Mouse (Mus musculus): ENCODE measurements around the gene Vegfa.

Gene Vegfa

DNA sequence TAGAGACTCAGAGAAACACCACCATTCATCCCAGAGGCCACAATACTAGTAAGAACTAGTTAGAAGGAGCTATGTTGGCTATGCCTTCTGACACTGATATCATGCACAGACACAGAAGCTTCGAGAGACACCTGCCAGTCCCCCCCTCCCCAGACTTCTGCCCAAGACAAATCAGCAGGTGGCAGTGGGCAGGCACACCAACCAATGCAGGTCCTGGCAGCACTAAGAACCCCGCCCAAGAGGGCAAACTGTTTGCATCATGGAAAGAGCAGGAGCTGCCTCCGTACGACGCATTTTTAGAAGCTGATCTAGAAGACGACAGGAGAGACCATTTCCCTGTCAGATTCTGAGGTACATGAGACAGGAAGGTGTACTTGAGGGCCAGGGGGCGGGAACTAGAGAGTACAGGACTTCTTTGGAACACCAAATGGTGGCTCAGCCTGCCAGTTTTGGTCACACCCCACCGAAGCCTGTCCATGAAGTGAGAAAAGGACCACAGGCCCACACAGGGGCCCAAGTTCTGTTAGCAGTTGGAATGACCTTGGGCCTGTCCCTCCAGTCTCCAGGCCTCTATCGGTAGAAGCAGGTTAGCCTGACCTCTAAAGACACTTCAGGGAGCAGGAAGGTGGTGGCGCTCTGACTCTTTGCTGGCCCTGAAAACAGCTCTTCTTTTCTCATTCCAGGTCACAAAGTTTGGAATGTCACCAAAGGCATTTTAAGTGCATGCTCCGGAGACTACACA is 6.1 kb downstream of the Vegfa start:
- no peak for DNase-seq (ENCODE audit: low spot score)

DNA sequence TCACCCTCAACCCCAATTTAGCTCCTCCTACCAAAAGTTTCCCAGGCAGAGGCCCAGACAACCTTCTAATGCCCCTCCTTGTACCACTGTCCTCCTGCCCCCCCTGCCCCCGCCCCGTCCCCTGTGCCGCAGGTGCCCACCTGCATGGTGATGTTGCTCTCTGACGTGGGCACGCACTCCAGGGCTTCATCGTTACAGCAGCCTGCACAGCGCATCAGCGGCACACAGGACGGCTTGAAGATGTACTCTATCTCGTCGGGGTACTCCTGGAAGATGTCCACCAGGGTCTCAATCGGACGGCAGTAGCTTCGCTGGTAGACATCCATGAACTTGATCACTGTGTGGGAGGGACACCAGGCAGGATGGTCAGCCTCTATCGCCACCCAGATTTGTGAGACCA is 7.0 kb downstream of the Vegfa start:
- DNase-seq (ENCODE audit: low spot score) = no peak

DNA sequence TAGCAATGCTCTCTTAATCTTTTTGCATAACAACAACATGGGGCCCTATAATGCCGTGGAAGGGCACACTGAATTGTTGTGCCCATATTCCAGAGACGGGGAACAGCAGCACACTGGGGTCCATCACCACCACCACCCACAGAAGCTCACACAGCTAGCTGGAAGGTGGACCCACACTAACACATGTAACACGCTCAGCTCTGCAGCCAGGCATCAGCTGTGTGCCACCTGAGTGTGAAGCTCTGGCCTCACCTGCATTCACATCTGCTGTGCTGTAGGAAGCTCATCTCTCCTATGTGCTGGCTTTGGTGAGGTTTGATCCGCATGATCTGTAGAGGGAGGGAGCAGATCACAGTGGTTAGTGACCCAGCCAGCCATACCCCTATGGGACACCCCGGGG is 8.0 kb downstream of the Vegfa start:
- no peak for DNase-seq (ENCODE audit: low spot score)

DNA sequence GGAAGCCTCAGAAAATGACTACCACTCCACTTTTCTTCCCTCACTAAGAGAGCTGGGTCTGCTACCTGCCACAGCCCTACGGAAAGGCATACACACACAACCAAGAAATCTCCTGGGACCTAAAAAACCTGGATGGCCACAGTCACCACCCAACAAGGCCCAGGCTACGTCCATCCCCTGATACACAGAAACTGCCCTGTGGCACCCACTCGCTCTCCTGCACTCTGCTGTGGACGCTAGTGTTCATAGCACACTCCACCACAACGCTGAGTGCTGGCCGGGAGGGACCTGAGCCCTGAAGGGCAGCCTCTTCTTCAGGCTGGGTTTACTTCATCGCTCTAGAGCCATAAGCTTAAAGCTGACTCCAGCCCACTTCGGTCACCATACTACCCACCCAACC is 8.6 kb downstream of the Vegfa start:
- DNase-seq (ENCODE audit: low spot score) = no peak

DNA sequence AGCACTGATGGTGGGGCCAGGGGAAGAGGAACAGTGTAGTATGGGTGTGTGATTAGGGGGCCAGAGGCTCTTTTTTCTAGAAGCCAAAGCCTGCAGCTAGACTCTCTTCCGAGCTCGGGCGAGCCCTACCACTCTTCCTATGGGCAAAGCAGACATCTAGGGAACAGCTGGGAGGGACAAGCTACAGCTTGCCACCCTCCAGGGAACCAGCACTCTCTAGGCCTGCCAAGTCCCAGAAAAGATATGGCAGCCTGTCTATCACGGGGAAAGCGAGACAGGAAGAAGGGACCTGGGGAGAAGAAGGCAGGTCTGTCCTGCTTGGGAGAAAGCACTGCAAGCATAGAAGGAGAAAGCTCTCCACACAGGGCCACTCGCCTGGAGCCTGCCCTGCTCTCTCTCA is 9.2 kb downstream of the Vegfa start:
- DNase-seq (ENCODE audit: low spot score) = no peak

DNA sequence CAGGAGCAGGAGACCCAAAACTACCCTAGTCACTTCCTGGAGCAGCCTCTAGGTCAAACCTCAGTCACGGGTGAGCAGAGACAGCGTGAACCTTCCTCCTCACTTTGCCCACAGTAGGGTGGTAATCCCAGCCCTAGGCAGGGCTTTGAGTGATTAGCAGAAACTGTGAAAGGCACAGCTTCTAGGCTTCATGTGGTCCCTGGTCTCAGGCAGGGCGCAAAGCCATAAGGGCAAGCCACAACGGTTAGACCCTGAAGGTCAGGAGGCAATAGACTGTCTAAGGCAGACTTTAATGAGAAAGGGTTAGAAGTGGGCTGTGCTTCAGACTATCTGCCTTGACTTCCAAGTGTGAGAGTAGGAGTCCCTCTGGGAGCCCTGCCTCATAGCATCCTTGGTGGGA is 9.7 kb downstream of the Vegfa start:
- no peak for DNase-seq (ENCODE audit: low spot score)

DNA sequence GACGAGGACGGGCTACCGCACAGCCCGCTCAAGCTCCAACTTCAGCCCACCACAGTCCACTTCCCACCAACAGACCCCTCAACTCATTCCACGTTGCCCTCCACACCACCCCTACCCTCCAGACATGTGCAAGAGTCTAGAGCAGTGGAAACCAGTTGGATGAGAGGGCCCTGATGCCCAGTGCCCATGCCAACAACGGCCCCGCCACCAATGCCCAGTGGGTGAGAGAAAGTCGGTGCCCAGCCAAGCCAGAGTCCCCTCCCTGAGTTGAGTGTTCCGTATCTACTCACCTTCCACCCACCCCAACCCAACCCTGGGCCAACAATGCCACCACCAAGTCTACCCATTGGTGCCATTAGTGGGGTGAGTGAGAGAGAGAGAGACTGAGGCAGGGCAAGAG is 10.4 kb downstream of the Vegfa start:
- DNase-seq (ENCODE audit: low spot score) = no peak

DNA sequence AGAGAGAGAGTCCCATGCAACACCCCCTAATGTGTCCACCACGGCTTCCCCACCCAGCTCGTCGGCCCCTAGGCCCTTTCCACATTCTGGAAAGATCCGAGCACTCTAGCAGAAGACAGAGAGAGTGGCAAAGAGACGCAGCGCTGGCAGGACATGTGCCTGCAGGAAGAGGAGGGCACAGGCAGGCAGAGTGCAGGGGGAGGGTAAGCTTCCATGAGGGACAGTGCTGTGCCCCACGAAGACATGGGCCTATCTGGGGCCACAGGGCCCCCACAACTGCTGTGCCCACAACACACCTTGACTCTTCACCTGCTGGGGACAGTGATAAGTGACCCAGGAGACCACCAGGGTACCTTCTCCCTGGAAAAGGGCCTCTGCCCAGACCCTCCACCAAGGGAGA is 11.0 kb downstream of the Vegfa start:
- DNase-seq (ENCODE audit: low spot score) = no peak

DNA sequence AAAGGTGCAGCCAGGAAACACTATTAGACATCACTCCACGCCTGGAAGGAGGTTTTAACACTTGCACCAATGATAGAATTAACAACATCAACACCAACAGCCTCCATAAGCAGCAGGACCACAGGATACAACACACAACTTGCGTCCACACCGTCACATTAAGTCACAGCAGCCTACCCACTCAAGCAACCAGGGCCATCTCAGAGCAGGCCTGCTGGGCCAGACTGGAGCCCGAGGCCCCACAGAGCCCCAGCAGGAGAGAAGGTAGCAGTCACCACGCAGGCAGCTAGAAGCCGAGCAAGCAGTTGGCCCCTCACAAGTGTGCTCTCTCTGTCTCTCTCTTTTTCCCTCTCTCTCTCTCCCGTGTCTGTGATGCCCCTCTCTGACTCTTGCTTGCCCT is 11.6 kb downstream of the Vegfa start:
- no peak for DNase-seq (ENCODE audit: low spot score)

DNA sequence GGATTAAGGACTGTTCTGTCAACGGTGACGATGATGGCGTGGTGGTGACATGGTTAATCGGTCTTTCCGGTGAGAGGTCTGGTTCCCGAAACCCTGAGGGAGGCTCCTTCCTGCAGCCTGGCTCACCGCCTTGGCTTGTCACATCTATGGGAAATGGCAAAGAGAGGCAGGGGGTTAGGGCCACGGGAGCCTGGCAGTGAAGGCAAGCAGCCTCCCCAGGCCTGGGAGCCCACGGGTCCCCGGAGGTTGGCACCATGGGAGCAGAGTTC is 13.5 kb downstream of the Vegfa start:
- DNase-seq (ENCODE audit: low spot score) = no peak

DNA sequence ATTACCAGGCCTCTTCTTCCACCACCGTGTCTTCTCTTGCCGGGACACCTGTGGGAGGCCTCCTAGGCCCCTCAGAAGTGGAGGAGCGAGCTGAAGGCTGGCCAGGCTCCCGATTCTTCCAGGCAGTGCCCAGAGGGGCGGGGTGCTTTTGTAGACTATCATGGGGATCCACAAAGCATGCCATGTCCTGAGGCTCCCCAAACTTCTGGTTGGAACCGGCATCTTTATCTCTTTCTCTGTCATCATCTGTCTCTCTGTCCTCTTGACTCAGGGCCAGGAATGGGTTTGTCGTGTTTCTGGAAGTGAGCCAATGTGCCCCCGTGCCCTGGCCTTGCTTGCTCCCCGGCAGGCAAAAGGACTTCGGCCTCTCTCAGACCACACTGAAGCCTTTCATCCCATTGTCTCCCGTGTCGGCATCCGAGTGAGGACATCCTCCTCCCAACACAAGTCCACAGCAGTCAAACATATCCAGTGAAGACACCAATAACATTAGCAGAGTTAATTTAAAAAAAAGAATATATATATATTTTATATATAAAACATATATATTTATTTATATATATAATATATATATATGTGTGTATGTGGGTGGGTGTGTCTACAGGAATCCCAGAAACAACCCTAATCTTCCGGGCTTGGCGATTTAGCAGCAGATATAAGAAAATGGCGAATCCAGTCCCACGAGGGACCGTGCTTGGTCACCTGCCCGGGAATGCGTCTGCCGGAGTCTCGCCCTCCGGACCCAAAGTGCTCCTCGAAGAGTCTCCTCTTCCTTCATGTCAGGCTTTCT is 14.0 kb downstream of the Vegfa start:
- no peak for DNase-seq (ENCODE audit: low spot score)

DNA sequence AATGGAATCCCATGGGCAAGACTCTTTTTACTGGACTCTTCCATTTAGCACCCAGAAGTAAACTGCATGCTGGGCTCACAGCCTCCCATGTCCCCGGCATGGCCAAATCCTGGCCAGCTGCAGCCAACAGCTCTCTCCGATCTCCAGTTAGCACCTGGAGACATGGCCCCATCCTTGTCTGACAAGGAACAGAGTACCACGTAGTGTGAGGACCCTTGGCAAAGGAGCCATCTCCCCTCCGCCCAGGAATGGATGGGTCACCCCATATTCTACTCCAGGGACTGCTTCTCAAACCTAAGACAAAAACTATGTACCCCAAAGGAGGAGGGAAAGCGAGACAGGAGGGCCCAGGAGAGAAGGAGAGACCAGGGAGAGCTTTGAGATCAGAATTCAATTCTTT is 15.6 kb downstream of the Vegfa start:
- DNase-seq (ENCODE audit: low spot score) = no peak

DNA sequence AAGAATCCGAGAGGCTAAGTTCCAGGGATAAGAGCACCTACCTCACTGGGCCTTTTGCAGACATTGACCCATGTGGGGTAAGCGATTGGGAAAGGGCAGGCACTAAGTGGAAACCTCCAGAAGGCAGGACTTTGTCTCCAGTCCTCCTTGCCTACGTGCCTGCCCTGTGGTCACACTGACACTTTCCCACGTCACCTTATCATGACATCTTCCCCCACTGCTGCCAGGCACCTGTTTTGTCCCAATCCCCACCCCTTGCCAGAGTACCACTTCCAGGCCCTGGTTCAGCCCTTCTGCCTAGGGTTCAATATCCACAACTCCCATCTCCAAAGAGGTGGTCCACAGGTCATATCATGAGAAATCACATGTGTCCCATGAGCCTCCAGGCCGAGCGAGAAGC is 16.2 kb downstream of the Vegfa start:
- no peak for DNase-seq (ENCODE audit: low spot score)

DNA sequence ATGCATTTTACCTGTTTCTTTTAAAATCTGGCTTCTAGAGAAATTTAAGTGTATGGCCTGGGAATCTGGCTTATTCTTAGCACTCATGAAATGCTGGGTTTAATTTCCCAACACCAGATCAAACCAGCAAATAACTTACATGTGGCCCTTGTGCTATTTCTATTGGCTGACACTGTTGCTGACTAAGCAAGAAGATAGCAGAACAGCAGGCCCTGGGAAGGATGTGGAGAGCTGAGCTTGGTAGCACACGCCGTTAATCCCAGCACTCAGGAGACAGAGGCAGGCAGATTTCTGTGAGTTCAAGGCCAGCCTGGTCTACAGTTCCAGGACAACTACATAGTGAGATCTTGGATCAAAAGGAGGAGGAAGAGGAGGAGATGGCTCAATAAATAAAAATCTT is 17.2 kb downstream of the Vegfa start:
- DNase-seq (ENCODE audit: low spot score) = no peak

DNA sequence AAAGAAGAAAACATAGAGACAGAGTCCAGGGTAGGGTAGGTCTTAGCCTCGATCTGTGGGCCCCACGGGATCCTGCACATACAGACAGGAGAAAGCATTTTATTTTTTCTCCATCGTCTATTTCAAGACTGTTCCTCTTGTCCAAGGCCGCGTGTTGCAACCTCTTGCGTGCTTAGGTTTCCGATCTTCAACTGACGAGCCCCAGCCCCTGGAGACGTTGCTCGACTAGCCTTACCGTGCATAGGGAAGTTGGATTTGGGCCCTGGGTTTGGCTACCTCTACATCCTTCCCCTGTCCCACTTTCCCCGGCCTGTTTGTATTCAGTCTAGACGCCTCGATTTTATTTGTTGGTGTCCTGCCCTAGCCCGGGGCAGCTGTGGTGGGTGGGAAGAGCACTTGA is 18.6 kb downstream of the Vegfa start:
- DNase-seq (ENCODE audit: low spot score) = no peak

DNA sequence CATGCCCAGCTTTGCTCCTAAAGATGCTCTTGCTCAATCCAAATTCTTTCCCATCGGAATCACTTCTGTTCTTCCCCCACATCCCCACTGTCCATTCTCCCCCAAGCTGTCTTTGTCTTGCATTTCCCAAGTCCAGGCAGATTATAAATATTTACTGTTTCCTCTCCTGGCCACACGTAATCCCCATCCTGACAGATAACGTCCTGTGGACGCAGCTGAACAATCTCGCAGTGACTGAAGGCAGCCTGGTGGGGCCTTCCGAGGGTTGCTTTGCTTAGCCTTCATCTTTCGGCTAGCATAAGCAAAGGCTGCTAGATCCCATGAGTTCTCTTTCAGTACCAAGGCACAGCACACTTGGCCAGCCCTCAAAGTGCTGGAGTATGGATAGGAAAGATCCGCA is 20.0 kb downstream of the Vegfa start:
- DNase-seq (ENCODE audit: low spot score) = no peak

DNA sequence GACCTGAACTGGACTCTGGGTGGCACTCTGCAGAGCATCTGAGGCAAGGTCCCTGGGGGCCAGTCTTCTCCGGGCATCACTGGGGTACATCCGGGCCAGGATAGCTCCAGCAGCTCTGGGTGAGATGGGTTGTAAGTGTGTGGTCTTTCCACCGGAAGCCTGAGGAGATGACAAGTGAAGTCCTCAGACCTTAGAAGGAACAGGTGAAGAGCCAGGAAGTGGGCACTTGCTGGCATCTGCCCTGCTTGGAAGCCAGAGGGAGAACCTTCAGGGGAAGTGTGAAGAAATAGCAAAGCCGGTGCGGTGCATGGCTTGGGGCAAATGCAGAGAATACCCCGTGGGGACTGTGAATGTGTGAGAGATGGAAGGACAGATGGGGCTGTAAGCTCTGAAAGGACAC is 21.7 kb downstream of the Vegfa start:
- no peak for DNase-seq (ENCODE audit: low spot score)

DNA sequence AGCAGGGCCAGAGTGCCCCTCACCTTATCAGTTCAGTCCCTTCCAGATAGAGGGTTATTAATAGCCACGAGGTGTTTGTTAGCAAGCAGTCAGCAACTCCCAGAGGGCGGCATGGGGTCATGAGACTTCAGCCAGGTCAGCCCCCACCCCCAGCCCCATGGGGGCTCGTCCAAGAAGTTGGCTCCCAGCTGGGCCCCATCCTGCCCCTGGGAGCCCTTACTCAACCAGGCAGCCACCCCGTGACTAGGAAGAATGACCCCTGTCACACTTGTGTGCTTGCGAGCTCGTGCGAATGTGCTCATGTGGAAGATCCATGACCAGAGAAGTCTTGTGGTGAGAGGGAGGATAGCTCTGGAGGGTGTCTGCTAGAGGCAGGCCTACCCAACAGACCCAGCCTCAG is 23.0 kb downstream of the Vegfa start:
- DNase-seq (ENCODE audit: low spot score) = no peak

DNA sequence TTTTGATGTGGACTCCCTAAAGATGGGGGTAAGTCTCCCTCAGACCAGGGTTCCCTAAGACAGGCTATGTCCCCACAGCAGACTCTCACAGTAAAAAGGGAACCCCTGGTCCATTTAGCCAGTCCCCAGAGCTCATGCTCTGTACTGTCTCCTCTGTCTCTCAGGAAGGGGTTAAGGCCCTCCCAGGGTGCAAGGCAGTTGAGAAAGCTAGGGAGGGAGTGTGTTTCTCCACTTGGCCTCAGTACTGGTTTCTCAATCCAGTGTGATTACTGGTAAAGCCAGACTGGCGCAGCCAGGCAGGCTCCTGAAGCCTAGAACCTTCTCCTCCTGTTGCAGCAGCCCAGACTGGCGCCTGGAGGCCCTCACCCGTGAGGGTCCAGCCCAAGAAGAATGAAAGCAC is 26.7 kb downstream of the Vegfa start:
- no peak for DNase-seq (ENCODE audit: low spot score)

DNA sequence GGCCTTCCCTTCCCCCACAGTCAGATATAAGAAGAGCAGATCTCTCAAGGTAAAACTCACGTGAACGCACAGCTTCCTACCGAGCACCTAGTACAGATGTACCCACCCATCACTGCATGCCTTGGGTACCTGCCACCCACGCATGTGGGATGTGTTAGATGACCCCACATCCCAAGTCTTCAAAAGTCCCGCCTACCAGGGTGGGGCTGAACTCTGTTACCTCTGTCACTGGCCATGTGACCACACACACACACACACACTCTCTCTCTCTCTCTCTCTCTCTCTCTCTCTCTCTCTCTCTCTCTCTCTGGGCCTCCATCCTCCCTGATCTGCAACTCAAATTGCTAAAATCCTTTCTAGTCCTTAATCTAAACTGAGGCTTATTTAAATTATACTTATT is 27.7 kb downstream of the Vegfa start:
- DNase-seq (ENCODE audit: low spot score) = no peak

DNA sequence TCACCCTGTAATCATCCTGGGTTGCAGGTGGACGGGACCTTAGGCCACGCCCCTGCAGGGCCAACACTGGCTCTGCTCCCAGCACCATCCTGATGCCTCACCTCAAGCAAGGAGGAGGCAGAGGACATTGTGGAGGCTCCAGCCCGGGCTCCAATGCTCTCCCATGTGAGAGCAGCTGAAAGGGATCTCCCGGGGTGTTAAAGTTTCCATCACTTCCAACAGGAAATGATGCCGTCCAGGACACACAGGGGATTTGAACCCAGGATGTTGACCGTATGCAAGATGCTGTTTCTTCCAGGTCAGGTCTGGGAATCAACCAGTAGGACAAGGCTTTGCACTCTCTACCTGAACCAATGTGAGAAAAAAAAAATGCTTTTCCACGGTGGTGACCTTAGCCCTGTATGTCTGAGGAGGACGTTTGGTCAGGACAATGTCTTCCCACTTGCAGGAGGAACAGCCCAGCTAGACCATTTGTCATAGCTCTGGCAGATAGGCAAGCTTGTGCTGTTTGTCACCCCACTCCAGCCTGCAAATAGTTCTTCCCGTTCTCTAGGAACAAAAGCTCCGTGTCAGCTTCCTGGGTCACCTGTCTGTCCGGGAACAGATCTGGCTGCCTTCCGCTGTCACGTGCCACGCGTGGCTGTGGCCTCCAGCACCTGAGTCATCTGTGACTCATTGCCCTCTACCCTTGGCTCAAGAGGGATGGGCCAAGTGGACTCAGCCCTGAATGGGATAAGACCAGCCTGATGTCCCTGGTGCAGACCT is 28.3 kb downstream of the Vegfa start:
- no peak for DNase-seq (ENCODE audit: low spot score)

DNA sequence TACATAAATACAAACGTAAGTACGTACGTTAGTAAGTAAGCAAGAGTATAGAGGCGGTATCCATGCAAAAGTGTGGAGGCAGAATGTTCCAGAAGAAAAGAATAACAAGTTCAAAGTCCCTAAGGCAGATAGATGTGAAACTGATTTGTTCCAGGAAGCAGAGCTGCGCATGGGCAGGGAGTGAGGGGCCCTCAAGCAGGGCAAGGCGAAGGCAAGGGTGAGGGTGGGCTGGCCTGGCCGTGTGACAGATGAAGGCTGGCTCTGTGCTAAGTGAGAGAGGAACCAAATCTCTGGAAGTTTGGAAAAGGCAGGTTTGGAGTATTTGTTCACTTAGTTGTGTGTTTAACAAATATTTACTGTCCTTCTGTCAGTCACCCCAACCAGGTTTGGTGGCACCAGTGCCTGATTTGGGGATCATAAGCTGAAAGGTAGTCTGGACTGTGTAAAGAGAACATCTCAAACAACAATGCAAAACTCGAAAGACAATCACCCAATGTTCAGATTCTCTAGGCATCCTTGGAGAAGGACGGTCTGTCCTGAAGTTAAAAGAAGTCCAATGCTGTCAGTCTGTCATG is 32.7 kb downstream of the Vegfa start:
- DNase-seq (ENCODE audit: low spot score) = no peak

DNA sequence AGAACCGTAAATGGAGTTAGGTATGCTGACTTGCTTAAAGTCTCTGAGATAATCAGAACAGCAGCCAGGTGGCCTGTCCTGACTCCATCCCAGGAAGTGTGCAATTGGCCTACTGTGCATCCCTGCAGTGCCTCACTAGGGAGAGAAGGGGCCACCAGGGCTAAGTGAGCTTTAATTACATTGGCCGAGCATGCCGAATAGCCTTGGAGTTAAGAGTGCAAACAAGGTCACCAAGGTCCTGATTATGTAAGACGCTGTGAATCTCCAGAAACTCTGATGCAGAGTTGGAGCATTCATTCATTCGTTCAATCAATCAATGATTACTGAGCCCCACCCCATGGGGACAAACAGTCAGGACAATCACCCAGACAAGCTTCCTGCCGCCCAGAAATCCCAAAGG is 33.8 kb downstream of the Vegfa start:
- DNase-seq (ENCODE audit: low spot score) = no peak

All from ovary, postnatal 14 days (tissue).